Mouse (Mus musculus) kidney, embryonic 15.5 days (tissue): ENCODE results near the gene Gnat1. TPM values are rescaled to one million over a fixed set of nuclear protein-coding genes. Genes with fewer than 3 reads are reported as not detected.
A peak's percentile ranks its signal among the peaks of the same experiment; 100 is the strongest.

Experiments used
- ATAC-seq: fragments of 200-750 bp; cut with Nextera tagmentation; replicated peaks from 2 replicates; pipeline ENCODE4 v1.8.0; 2017; ENCODE audit warnings: moderate TSS enrichment; ENCODE audit not compliant: low FRiP score
- H3K27ac ChIP-seq: fragments of 300-500 bp; sonication (generic); 2 replicates; pipeline ENCODE4 v1.5.1; 2015; ENCODE audit warnings: mild to moderate bottlenecking, inconsistent platforms
- H3K27me3 ChIP-seq: fragments of 300-500 bp; sonication (generic); 2 replicates; pipeline ENCODE4 v1.6.1; 2015; ENCODE audit warnings: inconsistent platforms
- H3K36me3 ChIP-seq: fragments of 300-500 bp; sonication (generic); 2 replicates; pipeline ENCODE4 v1.6.1; 2015; ENCODE audit warnings: inconsistent platforms
- H3K4me1 ChIP-seq: fragments of 300-500 bp; sonication (generic); 2 replicates; pipeline ENCODE4 v1.6.1; 2015; ENCODE audit warnings: inconsistent platforms
- H3K4me2 ChIP-seq: fragments of 300-500 bp; sonication (generic); 2 replicates; pipeline ENCODE4 v1.6.1; 2015; ENCODE audit warnings: moderate library complexity, mild to moderate bottlenecking, inconsistent platforms
- H3K4me3 ChIP-seq: fragments of 300-500 bp; sonication (generic); replicated peaks from 2 replicates; pipeline ENCODE4 v1.5.1; 2015; ENCODE audit warnings: mild to moderate bottlenecking, inconsistent platforms
- H3K9ac ChIP-seq: fragments of 300-500 bp; sonication (generic); 2 replicates; pipeline ENCODE4 v1.6.1; 2015; ENCODE audit warnings: mild to moderate bottlenecking, inconsistent platforms
- H3K9me3 ChIP-seq: fragments of 300-500 bp; sonication (generic); replicated peaks from 2 replicates; pipeline ENCODE4 v1.6.1; 2016; ENCODE audit warnings: inconsistent platforms
- WGBS: fragments of 180-500 bp; shearing (Covaris S2); methylation state at CpG from one replicate; pipeline ENCODE4 v1.1.7; 2015; ENCODE audit warnings: mixed read lengths; 5-methylcytosine and 5-hydroxymethylcytosine counted together
- polyA plus RNA-seq: library from polyadenylated mRNA; unstranded; fragments of >200 nt; fragmentation: Nextera tagmentation; extraction: Ambion mirVana; gene quantifications from 2 replicates; pipeline ENCODE4 v1.2.1, GENCODE M21; 2015

The Gnat1 gene
- 3.9 and 4.6 TPM in 2 replicates for polyA plus RNA-seq

DNA sequence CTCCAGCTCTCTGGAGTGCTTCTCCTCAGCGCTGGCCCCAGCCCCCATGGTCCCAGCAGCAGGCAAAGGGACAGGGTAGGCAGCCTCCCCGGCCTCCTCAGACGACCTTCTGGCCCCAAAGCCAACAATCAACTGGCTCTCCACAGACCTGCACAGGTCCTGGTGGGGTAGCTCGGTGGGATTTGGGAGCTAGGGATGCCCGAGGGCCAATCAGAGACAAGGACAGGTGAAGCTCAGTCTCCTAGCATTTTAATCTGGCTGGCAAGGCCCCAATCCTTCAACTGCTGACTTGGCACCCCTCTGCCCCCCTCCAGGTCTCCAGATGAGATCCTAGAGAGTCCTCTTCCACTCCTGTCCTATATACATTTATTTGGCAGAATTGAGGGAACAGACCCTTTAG is at the start of gene Gnat1:
TSS of gene Gnat1 (minus strand) at position 212 of the 400 bp plus-strand sequence.
- Histone ChIP-seq H3K4me2 (no peak within 1 kb of the TSS), H3K27me3 (peaks cover 38% of the 10 kb centered on the region), H3K27ac (no peak within 1 kb of the TSS), H3K9me3 (no peaks in the 10 kb centered on the region), H3K4me3 (no peak within 1 kb of the TSS), H3K4me1 (peaks cover 29% of the 10 kb centered on the region), H3K36me3 (peaks cover 29% of the 10 kb centered on the region), H3K9ac (no peak within 1 kb of the TSS)
- ATAC-seq = no peak
- WGBS = 35% methylated on average over 5 of the region's 5 CpGs

DNA sequence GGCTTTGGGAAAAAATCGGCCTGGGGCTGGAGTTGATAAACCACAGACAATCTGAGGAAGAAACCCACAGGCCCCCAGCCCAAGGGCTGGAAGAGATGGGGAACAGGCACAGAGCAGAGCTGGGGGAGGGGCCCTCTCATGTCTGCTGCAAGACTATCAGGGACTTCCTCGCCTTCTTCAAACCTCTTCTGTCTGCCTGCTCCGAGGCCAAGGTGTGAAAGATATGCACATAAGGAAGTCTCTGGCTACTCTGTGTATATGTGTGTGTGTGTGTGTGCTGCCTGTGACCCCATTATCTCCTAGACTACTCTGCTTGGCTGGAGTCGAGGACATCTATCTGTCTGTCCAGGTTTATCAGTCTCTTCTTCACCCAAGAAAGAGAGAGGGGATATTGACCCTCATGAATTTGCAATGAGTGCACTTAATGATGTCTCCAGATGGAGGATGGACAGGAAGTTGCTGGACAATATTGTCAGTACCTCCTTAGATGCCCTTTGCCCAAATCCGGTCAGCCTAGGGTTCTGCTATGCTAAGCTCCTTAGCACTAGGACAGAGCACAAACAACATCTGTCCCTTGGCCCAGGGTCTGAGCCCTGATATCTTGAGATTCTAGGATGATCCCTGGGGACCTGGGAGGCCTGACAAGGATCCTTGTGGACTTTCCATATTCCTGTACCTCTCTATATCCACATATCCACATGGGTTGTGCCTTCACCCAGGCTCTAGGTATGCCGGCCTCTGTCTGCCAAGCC is 49.6 kb upstream of the Gnat1 start:
- ATAC-seq = no peak
- no peaks in the 10 kb centered on the region for H3K27me3 ChIP-seq
- no peaks in the 10 kb centered on the region for H3K9me3 ChIP-seq
- no peaks in the 10 kb centered on the region for H3K36me3 ChIP-seq
- H3K27ac ChIP-seq = no peak overlapping the region
- no peak overlapping the region for H3K4me2 ChIP-seq
- H3K9ac ChIP-seq = no peak overlapping the region
- H3K4me1 ChIP-seq = peaks cover 66% of the 10 kb centered on the region
- no peak overlapping the region for H3K4me3 ChIP-seq
- WGBS = 71% methylated on average over 6 of the region's 6 CpGs

DNA sequence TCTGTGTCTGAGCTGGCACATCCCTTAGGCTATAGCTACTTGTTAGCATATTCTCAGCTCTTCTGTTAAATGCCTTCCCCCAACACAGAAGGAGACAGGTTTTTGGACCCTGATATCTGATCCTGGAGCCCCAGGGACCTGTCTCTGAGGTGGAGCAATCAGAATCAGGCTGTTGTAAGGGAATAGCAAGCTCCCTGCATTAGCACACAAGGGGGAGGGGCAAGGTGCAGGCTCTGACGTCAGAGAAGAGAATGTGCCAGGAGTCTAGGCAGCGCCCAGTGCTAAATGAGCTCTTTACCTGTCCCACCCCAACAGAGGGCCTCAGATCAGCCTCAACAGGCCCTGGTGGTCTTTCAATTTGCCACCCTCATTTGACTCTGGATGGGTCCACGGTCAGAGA is 47.5 kb upstream of the Gnat1 start:
- Histone ChIP-seq H3K36me3 (no peaks in the 10 kb centered on the region), H3K27ac (peak overlapping the region; percentile 95), H3K4me3 (no peak overlapping the region), H3K27me3 (no peaks in the 10 kb centered on the region), H3K4me1 (peaks cover 87% of the 10 kb centered on the region), H3K4me2 (no peak overlapping the region), H3K9ac (no peak overlapping the region), H3K9me3 (no peaks in the 10 kb centered on the region)
- 44% methylated on average over 3 of the region's 3 CpGs for WGBS
- no peak for ATAC-seq

DNA sequence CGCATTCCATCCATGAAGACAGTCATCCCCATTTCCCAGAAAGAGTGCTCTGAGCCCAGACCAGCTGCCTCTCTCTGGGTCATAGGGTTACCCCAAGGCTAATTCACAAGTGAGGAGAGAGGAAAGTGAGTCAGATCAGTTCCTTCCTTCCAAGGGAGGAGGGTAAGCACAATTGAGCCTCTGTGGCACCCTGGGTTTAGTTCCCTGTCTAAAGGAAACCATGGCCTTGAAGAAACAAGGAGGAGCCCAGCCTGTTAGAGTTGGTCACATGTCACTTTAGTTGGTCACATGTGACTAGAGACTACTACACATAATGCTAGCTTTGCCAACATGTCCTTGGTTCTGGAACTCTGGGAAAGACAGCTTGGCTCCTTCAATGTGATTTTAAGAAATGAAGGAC is 45.3 kb upstream of the Gnat1 start:
- Histone ChIP-seq H3K4me2 (no peak overlapping the region), H3K4me1 (peaks cover 90% of the 10 kb centered on the region), H3K9ac (no peak overlapping the region), H3K4me3 (no peak overlapping the region), H3K27me3 (no peaks in the 10 kb centered on the region), H3K36me3 (no peaks in the 10 kb centered on the region), H3K27ac (peak overlapping the region; percentile 95), H3K9me3 (no peaks in the 10 kb centered on the region)
- 89% methylated on average over 1 of the region's 1 CpGs for WGBS
- ATAC-seq = no peak

DNA sequence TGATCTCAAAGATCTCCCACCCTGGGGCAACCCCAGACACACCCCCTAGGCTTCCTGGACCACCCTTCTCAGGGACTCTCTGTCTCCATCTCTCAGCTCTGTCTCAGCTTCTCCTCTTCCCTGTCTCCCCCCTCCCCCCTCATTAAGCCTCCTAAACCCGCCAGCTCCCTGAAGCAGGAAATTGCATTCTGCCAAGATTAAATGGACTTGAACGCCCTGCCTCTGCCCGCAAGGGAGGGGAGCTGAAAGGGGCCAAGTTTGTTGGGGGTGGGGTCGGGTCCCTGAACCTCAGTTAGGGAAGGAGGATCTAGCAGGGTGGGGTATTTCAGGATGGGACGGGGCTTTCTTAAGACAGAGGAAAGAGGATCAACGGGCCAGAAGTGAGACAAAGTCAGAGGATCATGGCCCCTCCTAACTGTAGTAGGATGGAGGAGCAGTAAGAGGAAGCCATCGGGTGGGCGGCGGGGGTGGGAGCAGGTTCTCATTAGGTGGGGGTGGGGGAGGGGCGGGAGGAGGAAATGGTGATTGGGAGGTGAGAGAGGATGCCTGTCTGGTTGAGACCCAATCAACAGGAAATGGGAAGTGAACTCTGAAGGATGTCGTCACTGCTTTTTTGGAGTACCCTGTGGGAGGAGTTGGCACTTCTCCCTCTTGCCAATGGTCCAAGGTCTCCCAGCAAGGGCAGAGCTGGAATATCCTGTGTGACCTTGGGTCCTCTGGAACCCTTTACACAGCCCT is 44.5 kb upstream of the Gnat1 start:
- Histone ChIP-seq H3K4me3 (peak overlapping the region; percentile 16; the same call in 1 of the 2 replicates), H3K4me2 (peak overlapping the region; percentile 56), H3K36me3 (no peaks in the 10 kb centered on the region), H3K27ac (peak overlapping the region; percentile 95), H3K9ac (no peak overlapping the region), H3K27me3 (no peaks in the 10 kb centered on the region), H3K4me1 (peaks cover 84% of the 10 kb centered on the region), H3K9me3 (no peaks in the 10 kb centered on the region)
- WGBS = 2% methylated on average over 10 of the region's 11 CpGs
- peak; percentile 83 for ATAC-seq

DNA sequence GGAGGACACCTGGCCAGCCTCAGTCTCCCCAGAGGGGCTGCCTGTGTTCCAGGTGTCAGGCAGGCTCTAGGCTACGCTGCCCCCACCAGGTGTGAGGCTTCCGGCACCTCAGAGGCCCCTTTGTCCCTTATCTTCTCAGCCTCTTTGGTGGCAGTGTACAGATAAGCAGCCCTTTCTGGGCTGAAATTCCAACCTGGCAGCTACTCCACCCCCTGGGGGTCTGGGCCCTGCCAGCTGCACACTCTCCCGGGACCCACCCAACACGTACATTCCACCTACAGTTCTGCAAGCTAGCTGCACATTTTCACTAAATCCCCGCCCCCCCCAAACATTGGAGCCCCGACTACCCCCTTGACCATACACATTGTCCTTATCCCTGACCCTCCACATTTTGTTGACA is 43.8 kb upstream of the Gnat1 start:
- Histone ChIP-seq H3K4me3 (0 out of 2 replicates have a peak overlapping the region, but pooled peaks have one; percentile 16), H3K9me3 (no peaks in the 10 kb centered on the region), H3K27me3 (no peaks in the 10 kb centered on the region), H3K4me2 (peak overlapping the region; percentile 56), H3K27ac (peak overlapping the region; percentile 95), H3K9ac (no peak overlapping the region), H3K4me1 (peaks cover 77% of the 10 kb centered on the region), H3K36me3 (no peaks in the 10 kb centered on the region)
- WGBS = 16% methylated on average over 6 of the region's 6 CpGs
- peak; percentile 41 for ATAC-seq

DNA sequence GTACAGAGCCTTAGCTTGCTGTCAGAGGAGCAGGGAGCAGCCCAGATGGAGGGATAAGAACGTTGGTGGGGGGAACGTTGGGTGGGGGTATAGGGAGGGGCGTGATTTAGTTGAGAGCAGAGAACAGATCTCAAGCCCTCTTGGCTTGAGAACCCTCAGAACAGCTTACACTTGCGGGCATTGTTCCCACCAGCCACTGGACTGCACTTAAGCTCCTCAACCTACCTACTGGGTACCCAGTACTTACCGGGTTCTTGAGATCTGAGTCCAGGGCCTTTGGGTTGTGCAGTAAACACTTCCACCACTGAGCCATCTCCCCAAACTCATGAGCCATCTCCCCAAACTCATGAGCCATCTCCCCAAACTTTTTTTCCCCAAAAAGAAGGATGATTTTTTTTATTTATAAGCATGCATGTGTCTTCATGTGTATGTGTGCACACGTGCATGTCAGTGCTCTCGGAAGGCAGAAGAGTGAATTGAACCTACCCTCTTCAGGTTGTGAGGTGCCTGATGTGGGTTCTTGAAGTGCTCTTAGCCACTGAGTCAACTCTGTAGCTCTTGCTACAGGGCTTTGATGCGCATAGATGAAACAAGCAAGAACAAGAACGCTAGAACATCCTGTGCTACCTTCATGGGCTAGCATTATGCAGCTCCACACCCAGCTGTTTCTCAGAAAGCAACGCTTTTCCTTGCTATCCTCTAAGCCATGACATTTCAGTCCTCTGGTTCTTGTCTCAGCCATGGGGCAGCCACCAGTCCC is 39.4 kb upstream of the Gnat1 start:
- Histone ChIP-seq H3K4me3 (no peak overlapping the region), H3K4me2 (no peak overlapping the region), H3K4me1 (peaks cover 71% of the 10 kb centered on the region), H3K36me3 (no peaks in the 10 kb centered on the region), H3K27me3 (no peaks in the 10 kb centered on the region), H3K9ac (no peak overlapping the region), H3K9me3 (no peaks in the 10 kb centered on the region), H3K27ac (no peak overlapping the region; the same call in 1 of the 2 replicates)
- ATAC-seq = no peak
- 80% methylated on average over 10 of the region's 10 CpGs for WGBS

DNA sequence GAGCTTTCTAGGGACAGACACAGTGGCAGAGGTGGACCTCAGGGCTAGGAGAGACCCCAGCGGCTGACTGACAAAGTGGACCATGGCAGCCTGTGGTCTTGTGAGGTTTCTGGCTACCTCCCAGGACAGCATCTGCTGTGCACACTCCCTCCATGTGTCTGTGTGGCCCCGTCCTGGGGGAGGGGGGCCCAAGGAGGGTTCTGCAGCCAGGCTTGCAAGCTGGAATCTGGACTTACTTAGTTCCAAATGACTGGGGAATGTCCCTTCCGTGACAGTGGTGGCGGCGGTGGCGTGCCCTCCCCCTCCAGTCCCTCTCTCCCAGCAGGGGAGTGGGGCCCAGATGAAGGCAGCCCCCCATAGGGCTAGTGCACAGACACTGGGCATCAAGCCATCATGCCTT is 37.4 kb upstream of the Gnat1 start:
- Histone ChIP-seq H3K4me2 (no peak overlapping the region), H3K36me3 (no peaks in the 10 kb centered on the region), H3K9ac (peak overlapping the region; percentile 19; the same call in 1 of the 2 replicates), H3K9me3 (no peaks in the 10 kb centered on the region), H3K27ac (peak overlapping the region; percentile 96), H3K4me3 (no peak overlapping the region), H3K27me3 (no peaks in the 10 kb centered on the region), H3K4me1 (peaks cover 65% of the 10 kb centered on the region)
- no peak for ATAC-seq
- 34% methylated on average over 6 of the region's 6 CpGs for WGBS

DNA sequence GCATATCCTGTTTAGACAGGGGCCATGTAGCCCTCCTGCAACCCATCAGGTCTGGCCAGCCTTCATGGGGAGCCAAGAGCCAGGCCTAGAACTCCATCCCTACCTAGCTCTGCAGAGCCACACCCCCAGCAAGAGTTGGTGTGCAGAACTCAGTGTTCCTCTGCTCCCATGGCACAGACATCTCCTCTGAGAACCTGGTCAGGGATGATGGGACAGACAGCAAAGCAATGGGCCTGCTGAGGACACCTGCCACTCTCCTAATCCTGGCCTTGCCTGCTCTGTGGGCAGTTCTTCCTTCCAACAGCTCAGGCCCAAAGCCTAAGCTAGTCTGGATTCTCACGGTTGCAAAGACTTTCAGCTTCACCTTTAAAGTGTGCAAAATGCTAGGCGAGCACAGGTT is 36.1 kb upstream of the Gnat1 start:
- no peak for ATAC-seq
- WGBS = 85% methylated on average over 2 of the region's 2 CpGs
- Histone ChIP-seq H3K27ac (peak overlapping the region; percentile 96), H3K9ac (no peak overlapping the region), H3K27me3 (no peaks in the 10 kb centered on the region), H3K36me3 (no peaks in the 10 kb centered on the region), H3K9me3 (no peaks in the 10 kb centered on the region), H3K4me1 (peaks cover 60% of the 10 kb centered on the region), H3K4me3 (no peak overlapping the region), H3K4me2 (no peak overlapping the region)

DNA sequence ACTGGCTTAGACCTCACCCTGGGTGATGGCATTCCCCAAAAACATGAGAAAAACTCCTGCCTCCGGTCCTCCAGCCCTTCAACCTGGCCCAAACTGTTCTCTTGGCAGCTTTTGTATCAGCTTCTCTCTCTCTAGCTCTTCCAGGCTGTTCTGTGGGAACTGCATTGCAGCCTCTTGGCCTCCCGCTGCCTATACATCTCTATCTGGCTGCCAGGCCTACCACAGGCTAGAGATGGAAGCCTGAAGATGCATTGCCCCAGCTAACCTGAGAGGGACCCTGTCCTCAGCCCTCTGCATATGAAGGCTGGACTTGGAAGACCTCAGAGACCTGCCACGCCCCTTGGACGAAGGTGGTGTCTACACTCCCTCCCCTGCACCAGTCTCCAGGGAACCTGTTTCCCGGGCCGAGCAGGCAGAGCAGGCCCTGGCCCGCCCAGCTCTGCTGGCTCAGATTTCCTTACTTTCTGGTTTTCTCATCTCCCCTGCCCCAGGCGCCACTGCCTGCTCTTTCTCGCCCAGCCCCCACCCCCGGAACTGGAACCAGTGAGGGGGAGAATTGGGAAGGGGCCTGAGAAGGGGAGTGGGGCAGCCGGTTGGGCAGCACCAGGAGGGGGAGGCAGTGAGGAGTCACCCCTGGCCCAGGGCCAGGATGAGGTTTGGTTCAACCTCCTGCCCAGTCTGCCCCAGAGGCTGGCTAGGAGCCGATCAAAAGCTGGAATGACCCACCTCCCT is 34.9 kb upstream of the Gnat1 start:
- peak overlapping the region; percentile 96 for H3K27ac ChIP-seq
- H3K36me3 ChIP-seq = no peaks in the 10 kb centered on the region
- H3K4me1 ChIP-seq = peaks cover 65% of the 10 kb centered on the region
- H3K4me2 ChIP-seq = peak overlapping the region; percentile 32
- WGBS = 10% methylated on average over 12 of the region's 12 CpGs
- H3K9me3 ChIP-seq = no peaks in the 10 kb centered on the region
- H3K4me3 ChIP-seq = no peak overlapping the region
- H3K27me3 ChIP-seq = no peaks in the 10 kb centered on the region
- H3K9ac ChIP-seq = no peak overlapping the region
- ATAC-seq = peak; percentile 79

DNA sequence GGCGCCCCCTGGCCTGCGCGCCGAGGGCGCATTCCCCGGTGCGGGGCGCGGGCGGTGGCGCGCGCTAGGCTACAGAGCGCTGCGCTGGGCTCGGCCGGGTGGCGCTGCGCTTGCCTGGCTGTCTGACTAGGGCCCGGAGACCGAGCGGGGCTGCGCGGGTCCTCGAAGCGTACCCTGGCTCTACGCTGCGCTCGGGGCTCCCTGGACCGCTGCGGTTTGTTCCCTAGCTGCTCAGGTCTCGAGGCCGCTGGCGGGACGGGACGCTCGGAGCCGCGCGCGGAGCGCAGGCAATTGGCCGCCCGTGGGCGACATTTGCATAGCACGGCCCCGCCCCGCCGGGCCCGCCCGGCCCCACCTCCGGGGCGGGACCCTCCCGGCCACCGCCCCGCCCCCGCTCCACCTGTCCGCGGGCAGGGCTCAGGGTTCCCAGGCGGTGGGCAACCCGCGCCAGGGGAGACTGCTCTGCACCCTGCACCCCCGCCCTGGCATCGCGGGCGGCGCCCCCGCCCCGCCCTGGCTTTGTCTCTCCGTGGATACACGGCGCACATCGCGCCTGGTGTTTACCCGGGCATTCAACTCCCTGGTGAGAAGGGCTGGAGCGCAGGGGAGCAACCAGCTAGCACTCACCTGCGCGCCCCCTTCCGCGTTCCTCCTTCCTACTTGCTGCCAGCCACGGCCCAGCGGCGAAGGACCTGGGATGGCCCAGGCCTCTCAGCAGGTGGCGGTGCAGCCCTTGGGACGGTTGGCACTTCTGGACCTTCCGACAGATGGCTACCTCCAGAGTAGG is 30.4 kb upstream of the Gnat1 start, which contains the start of gene Sema3f:
TSS of gene Sema3f (minus strand) at position 779 of the 787 bp plus-strand sequence.
- peak within 1 kb of the TSS; percentile 88 for H3K4me2 ChIP-seq

More for the DNA sequence above, 30.4 kb upstream of the Gnat1 start, which contains the start of gene Sema3f:
- no peaks in the 10 kb centered on the region for H3K27me3 ChIP-seq
- H3K36me3 ChIP-seq = peaks cover 7% of the 10 kb centered on the region
- H3K4me3 ChIP-seq = peak within 1 kb of the TSS; percentile 78
- H3K9me3 ChIP-seq = no peaks in the 10 kb centered on the region
- 1% methylated on average over 86 of the region's 86 CpGs for WGBS
- peak within 1 kb of the TSS; percentile 93 for H3K27ac ChIP-seq
- peaks cover 80% of the 10 kb centered on the region for H3K4me1 ChIP-seq
- ATAC-seq = peak; percentile 83
- H3K9ac ChIP-seq = peak within 1 kb of the TSS; percentile 91
